Mouse (Mus musculus) kidney, adult 2 months (tissue): ENCODE measurements around the gene Dnaic1. TPM values are rescaled to one million over a fixed set of nuclear protein-coding genes. Genes with fewer than 3 reads are reported as not detected.
"Not testable (repeated sequence)": the region's sequence is repeated elsewhere in the genome, so short reads cannot be mapped to it uniquely, and the experiment has no call there.

Source experiments
- DNase-seq: peaks from one replicate; pipeline ENCODE4 v3.0.0; 2021
- H3K27ac ChIP-seq: fragments of 200-500 bp; 2 replicates; pipeline ENCODE4 v1.5.1; 2012; ENCODE audit warnings: low read depth, low read length, control low read depth, inconsistent platforms; ENCODE audit not compliant: insufficient read depth
- H3K27me3 ChIP-seq: fragments of 200-500 bp; replicated peaks from 2 replicates; pipeline ENCODE4 v1.6.1; 2012; ENCODE audit warnings: mild to moderate bottlenecking, moderate library complexity, low read length, inconsistent platforms; ENCODE audit not compliant: control insufficient read depth, insufficient read depth
- H3K36me3 ChIP-seq: fragments of 200-500 bp; 2 replicates; pipeline ENCODE4 v1.6.1; 2012; ENCODE audit warnings: mild to moderate bottlenecking, moderate library complexity, low read length, inconsistent platforms; ENCODE audit not compliant: control insufficient read depth, insufficient read depth
- H3K4me1 ChIP-seq: fragments of 200-500 bp; 2 replicates; pipeline ENCODE4 v1.6.1; 2011; ENCODE audit warnings: low read length; ENCODE audit not compliant: control insufficient read depth, insufficient read depth
- H3K4me3 ChIP-seq: fragments of 200-500 bp; 2 replicates; pipeline ENCODE4 v1.5.1; 2011; ENCODE audit warnings: mild to moderate bottlenecking, low read depth, low read length, control low read depth; ENCODE audit not compliant: insufficient read depth
- CTCF ChIP-seq: fragments of 200-500 bp; conservative IDR thresholded peaks from 2 replicates; pipeline ENCODE4 v1.5.1; 2011; ENCODE audit warnings: low read depth, mild to moderate bottlenecking, control low read depth, low read length, moderate library complexity, mixed read lengths; ENCODE audit not compliant: insufficient read depth, insufficient read length
- POLR2A ChIP-seq: fragments of 200-500 bp; IDR thresholded peaks from one replicate; pipeline ENCODE4 v1.6.1; 2011; ENCODE audit warnings: low read depth, low read length, control low read depth
- WGBS: fragments of 180-500 bp; shearing (Covaris S2); methylation state at CpG from one replicate; pipeline ENCODE4 v1.1.7; 2018; 5-methylcytosine and 5-hydroxymethylcytosine counted together
- polyA plus RNA-seq: library from polyadenylated mRNA; depleted of rRNA; stranded (reverse); fragments of >200 nt; gene quantifications from 2 replicates; pipeline ENCODE4 v1.2.3, GENCODE M21; 2012; rRNA removed

Gene Dnaic1
- polyA plus RNA-seq, 1 experiment: 0.92 TPM

DNA sequence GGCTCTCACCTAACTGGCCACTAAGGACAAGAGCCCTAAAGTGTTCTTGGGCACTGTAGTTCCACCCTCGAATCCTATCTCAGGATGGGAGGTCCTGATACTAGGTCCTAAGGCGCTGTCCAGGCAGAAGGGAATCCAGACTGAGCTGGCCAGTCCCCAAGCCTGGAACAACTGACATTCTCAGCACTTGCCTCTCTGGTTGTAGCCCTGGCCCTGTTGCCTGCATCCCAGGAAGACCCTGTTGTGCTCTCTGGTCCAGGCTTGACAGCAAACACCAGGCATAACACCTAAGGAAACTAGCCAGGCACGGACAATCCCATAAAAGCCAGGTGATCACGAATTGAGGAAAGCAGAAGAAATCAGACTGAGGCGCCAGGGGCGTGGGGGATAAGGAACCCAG is 113.2 kb downstream of the Dnaic1 start:
- DNase-seq: no peak
- Histone ChIP-seq H3K4me1 (no peaks in the 10 kb centered on the region), H3K4me3 (no peak overlapping the region)

DNA sequence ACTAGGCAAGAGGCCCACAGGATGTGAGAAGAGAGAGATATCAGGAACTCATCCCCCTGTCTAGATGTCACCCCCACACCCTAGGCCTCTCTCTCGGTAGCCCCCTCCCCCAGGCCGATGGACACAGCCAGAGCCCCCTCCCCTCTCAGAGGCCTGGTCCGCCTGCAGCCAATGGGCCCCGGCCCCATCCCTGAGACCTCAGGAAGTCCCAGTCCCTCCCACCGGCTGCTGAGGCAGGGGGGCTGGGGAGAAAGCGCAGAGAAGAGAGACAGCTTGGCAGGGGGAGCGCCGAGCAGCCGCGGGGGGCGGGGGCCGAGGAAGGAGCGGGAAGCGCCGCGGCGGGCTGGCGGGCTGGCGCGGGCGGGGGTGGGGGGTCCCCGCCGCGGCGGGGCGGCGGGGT is 113.7 kb downstream of the Dnaic1 start:
- H3K4me1 ChIP-seq, H3K4me3 ChIP-seq, DNase-seq, H3K27me3 ChIP-seq, H3K36me3 ChIP-seq, H3K27ac ChIP-seq: not testable (repeated sequence)
- WGBS: 26% methylated on average over 4 of the region's 27 CpGs

More for the DNA sequence above, 113.2 kb downstream of the Dnaic1 start:
- Histone ChIP-seq H3K27ac (no peak overlapping the region), H3K36me3 (no peaks in the 10 kb centered on the region), H3K27me3 (no peaks in the 10 kb centered on the region)
- 63% methylated on average over 6 of the region's 6 CpGs for WGBS
- TF ChIP-seq CTCF (no peak), POLR2A (no peak)

DNA sequence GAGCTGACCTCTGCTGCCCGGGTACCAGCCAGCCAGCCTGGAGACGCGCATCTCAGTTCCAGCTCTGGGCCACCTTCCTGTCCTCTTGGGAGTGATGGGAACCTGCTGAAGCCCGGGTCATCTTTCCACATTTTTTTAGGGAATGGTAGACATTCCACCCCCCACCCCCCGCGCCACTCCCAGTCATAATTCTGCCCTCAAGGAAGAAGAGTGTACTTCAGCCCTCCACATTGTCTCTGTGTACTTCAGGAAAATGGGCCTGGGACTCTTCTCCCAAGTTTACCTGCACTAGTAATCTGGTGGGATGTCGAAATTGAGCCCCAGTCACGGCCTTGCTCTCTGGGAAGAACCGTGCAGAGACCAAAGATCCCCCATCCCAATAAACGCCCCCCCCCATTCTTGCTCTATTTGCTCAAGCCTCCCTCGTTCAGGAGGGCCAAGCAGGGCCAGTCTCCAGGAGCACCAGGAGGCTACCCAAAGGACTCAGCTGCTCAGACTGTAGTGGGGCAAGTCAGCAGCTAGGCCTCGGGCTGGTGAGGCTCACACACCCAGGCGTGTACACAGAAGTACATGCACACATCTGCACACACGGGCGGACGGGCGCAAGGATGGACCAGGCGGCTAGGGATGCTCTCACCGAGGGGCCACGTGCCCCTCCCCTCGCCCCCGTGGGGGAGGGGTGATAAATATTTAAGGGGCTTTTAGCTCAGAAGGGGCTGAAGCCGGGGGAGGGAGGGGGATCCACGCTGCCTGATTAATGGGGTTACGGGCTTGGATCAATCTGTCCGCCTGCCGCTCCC is 114.8 kb downstream of the Dnaic1 start:
- WGBS: 33% methylated on average over 27 of the region's 27 CpGs
- H3K27ac ChIP-seq, DNase-seq, H3K36me3 ChIP-seq, H3K4me3 ChIP-seq, H3K4me1 ChIP-seq, H3K27me3 ChIP-seq: not testable (repeated sequence)

DNA sequence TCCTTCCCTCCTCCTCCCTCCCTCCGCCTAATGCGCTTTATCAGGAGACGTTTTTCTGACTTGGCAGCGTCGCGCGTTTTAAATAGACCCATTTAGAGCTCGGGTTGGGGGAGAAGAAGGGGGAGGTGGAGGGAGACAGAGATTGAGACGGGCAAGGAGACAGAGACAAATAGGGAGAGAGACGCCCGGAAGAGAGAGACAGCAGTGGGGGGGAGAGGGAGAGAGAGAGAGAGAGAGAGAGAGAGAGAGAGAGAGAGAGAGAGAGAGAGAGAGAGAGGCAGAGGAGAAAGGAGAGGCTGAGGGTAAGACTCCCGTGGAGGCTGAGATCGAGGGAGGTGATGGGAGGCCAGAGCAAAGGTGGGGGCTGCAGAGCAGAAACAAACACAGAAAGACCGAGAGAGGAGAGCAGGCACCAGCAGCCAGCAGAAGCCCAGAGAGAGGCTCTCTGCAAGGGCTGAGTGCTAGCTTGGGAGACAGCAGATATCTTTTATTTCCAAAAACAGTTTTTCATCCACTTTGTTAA is 115.4 kb downstream of the Dnaic1 start:
- H3K27ac ChIP-seq, H3K4me1 ChIP-seq, DNase-seq, H3K27me3 ChIP-seq, H3K4me3 ChIP-seq, H3K36me3 ChIP-seq: not testable (repeated sequence)
- 32% methylated on average over 14 of the region's 14 CpGs for WGBS

DNA sequence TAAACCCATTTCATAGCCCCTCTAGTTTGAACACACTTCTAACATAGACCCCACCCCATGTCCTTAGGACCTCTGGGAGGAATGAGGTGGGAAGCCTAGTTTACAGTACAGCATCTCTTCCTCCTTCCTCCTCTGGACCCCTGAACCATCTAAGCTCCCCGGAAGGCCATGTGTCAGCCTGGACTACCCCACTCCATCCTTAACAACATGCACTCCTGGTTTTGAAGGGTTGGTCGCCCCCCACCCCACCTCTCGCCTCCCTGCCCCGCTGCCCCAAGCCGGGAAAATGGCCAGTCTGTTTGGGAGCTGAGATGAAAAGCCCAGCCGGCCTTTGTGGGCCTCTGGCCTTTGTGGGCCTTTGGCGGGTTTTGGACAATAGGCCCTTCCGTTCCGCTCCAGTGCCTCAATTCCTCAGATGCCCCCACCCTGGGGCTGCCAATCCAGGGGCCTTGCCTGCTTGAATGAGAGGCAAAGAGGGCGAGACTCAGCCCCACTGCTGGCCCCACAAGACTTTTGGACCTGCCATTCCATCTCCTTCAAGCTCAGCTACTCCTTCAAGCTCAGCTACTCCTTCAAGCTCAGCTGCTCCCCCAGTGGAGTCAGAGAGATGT is 116.4 kb downstream of the Dnaic1 start:
- 70% methylated on average over 10 of the region's 10 CpGs for WGBS
- DNase-seq, H3K27ac ChIP-seq, H3K4me1 ChIP-seq, H3K4me3 ChIP-seq, H3K36me3 ChIP-seq, H3K27me3 ChIP-seq: not testable (repeated sequence)

Other genes with a start within 250 kb of the Dnaic1 start
- 38.8 and 40.4 TPM in 2 replicates for gene Ubap1, start 220.8 kb upstream of the Dnaic1 start, polyA plus RNA-seq
- 0.44 and 0.67 TPM in 2 replicates for gene Kif24, start 104.9 kb upstream of the Dnaic1 start, polyA plus RNA-seq
- gene Nudt2, start 104.6 kb upstream of the Dnaic1 start, polyA plus RNA-seq: 28.1 and 34.9 TPM in 2 replicates
- 23.1 and 26.8 TPM in 2 replicates for gene AI464131, start 66.7 kb upstream of the Dnaic1 start, polyA plus RNA-seq
- 0.11 and 0.42 TPM in 2 replicates for gene 1110017D15Rik, start 52.4 kb upstream of the Dnaic1 start, polyA plus RNA-seq
- 16.4 and 18.4 TPM in 2 replicates for gene Fam219a, start 237 bp upstream of the Dnaic1 start, polyA plus RNA-seq
- 9.3 and 9.9 TPM in 2 replicates for gene Enho, start 70.5 kb downstream of the Dnaic1 start, polyA plus RNA-seq
- 15.4 and 15.9 TPM in 2 replicates for gene Cntfr, start 127.3 kb downstream of the Dnaic1 start, polyA plus RNA-seq
- gene Il11ra1, start 130.2 kb downstream of the Dnaic1 start, polyA plus RNA-seq: 125 and 126 TPM in 2 replicates
- 57.0 and 62.2 TPM in 2 replicates for gene Rpp25l, start 143.8 kb downstream of the Dnaic1 start, polyA plus RNA-seq
- gene Dctn3, start 153.4 kb downstream of the Dnaic1 start, polyA plus RNA-seq: 76.0 and 92.6 TPM in 2 replicates
- not detected in 2 replicates for gene Arid3c, start 161.4 kb downstream of the Dnaic1 start, polyA plus RNA-seq
- 162 and 175 TPM in 2 replicates for gene Galt, start 185.5 kb downstream of the Dnaic1 start, polyA plus RNA-seq
- gene Sigmar1, start 186.4 kb downstream of the Dnaic1 start, polyA plus RNA-seq: 60.6 and 69.7 TPM in 2 replicates
- gene Ccl27a, start 204.5 kb downstream of the Dnaic1 start, polyA plus RNA-seq: 49.2 and 54.0 TPM in 2 replicates